Mouse (Mus musculus) ovary, postnatal 36 days (tissue): ENCODE measurements around the gene Prkag2.
"Not testable (repeated sequence)": the region's sequence is repeated elsewhere in the genome, so short reads cannot be mapped to it uniquely, and the experiment has no call there.

Source experiments
- DNase-seq: peaks from one replicate; pipeline ENCODE4 v3.0.0; 2022; ENCODE audit warnings: low spot score, mixed read lengths

Gene Prkag2

GRCm38 (mm10) chr5:24823864-24824405 is 276.5 kb downstream of the Prkag2 start:
- no peak for DNase-seq

- DNase-seq: no peak
Measured at GRCm38 (mm10) chr5:24822781-24823180, 277.7 kb downstream of the Prkag2 start.

GRCm38 (mm10) chr5:24822231-24822630 is 278.2 kb downstream of the Prkag2 start:
- DNase-seq: not testable (repeated sequence)

GRCm38 (mm10) chr5:24821403-24821841 is 279.0 kb downstream of the Prkag2 start:
- no peak for DNase-seq

GRCm38 (mm10) chr5:24820627-24821026 is 279.8 kb downstream of the Prkag2 start:
- DNase-seq: no peak

GRCm38 (mm10) chr5:24817191-24817590 is 283.3 kb downstream of the Prkag2 start:
- no peak for DNase-seq

GRCm38 (mm10) chr5:24813946-24814345 is 286.5 kb downstream of the Prkag2 start:
- DNase-seq: no peak

GRCm38 (mm10) chr5:24813005-24813404 is 287.4 kb downstream of the Prkag2 start:
- peak; percentile 16 for DNase-seq
